Mouse (Mus musculus) limb, embryonic 13.5 days (tissue): ENCODE data around the gene Txnrd2. TPM values are rescaled to one million over a fixed set of nuclear protein-coding genes. Genes with fewer than 3 reads are reported as not detected.

Experiments
- ATAC-seq: fragments of 200-750 bp; cut with Nextera tagmentation; 2 replicates; pipeline ENCODE4 v1.8.0; 2017; ENCODE audit warnings: low read depth, moderate number of reproducible peaks, moderate TSS enrichment; ENCODE audit not compliant: low FRiP score
- H3K27ac ChIP-seq: fragments of 300-500 bp; sonication (generic); 2 replicates; pipeline ENCODE4 v1.5.1; 2015; ENCODE audit warnings: inconsistent platforms, mild to moderate bottlenecking, moderate library complexity
- H3K27me3 ChIP-seq: fragments of 300-500 bp; sonication (generic); 2 replicates; pipeline ENCODE4 v1.6.1; 2015; ENCODE audit warnings: mild to moderate bottlenecking, inconsistent platforms
- H3K36me3 ChIP-seq: fragments of 300-500 bp; sonication (generic); 2 replicates; pipeline ENCODE4 v1.6.1; 2015; ENCODE audit warnings: inconsistent platforms, mild to moderate bottlenecking, moderate library complexity
- H3K4me1 ChIP-seq: fragments of 300-500 bp; sonication (generic); 2 replicates; pipeline ENCODE4 v1.6.1; 2015; ENCODE audit warnings: inconsistent platforms
- H3K4me2 ChIP-seq: fragments of 300-500 bp; sonication (generic); replicated peaks from 2 replicates; pipeline ENCODE4 v1.6.1; 2015; ENCODE audit warnings: inconsistent platforms, mild to moderate bottlenecking, moderate library complexity
- H3K4me3 ChIP-seq: fragments of 300-500 bp; sonication (generic); 2 replicates; pipeline ENCODE4 v1.5.1; 2015; ENCODE audit warnings: moderate library complexity, mild to moderate bottlenecking, inconsistent platforms
- H3K9ac ChIP-seq: fragments of 300-500 bp; sonication (generic); 2 replicates; pipeline ENCODE4 v1.6.1; 2015; ENCODE audit warnings: mild to moderate bottlenecking, inconsistent platforms
- H3K9me3 ChIP-seq: fragments of 300-500 bp; sonication (generic); 2 replicates; pipeline ENCODE4 v1.6.1; 2016; ENCODE audit warnings: inconsistent platforms
- WGBS: fragments of 180-500 bp; shearing (Covaris S2); methylation state at CpG from one replicate; pipeline ENCODE4 v1.1.7; 2015; 5-methylcytosine and 5-hydroxymethylcytosine counted together
- polyA plus RNA-seq: library from polyadenylated mRNA; unstranded; fragments of >200 nt; fragmentation: Nextera tagmentation; extraction: Ambion mirVana; gene quantifications from 2 replicates; pipeline ENCODE4 v1.2.1, GENCODE M21; 2015

The Txnrd2 gene
- polyA plus RNA-seq, 1 experiment from 2014 or later, result 19.8 TPM

- 83% methylated on average over 13 of the region's 13 CpGs for WGBS
- H3K9ac ChIP-seq, result no peak overlapping the region
- no peak for ATAC-seq
- peaks cover 79% of the 10 kb centered on the region for H3K36me3 ChIP-seq
- no peak overlapping the region for H3K27ac ChIP-seq
- no peaks in the 10 kb centered on the region for H3K4me1 ChIP-seq
- no peaks in the 10 kb centered on the region for H3K9me3 ChIP-seq
- no peak overlapping the region for H3K4me3 ChIP-seq
- H3K27me3 ChIP-seq, result no peaks in the 10 kb centered on the region
- H3K4me2 ChIP-seq, result no peak overlapping the region
Measured at GRCm38 (mm10) chr16:18411026-18411649, 15.0 kb upstream of the Txnrd2 start.

DNA sequence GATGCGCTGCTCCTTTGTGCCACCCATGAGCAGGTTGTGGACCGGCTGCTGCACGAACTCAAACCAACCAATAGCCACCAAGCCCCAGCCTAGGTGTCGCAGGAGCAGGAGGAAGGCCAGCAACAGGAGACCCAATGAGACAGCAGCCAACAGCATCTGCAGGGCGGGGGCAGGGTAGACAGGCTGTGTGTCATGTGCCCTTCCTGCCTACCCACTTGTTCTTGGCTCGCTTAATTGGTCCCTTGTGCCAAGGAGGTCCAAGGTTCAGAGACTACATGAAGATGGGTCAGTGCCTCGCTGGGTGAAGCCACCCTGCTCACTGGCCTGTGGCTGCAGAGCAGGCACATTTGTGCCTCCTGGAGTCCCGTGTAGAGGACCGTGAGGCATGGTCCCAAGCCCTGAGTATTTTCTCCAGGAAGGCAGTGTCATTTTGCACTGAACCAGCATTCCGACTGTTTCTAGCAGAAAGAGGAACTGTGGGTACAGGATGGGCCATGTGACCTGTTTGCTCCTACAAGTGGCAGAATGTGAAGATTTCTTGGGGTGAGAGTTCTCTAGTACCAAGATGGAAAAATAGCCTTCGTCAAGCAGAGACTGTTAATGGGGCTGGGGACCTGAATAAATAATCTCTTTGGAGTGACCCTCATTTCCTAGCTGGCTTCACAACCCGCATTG is 14.2 kb upstream of the Txnrd2 start:
- H3K9me3 ChIP-seq, result no peaks in the 10 kb centered on the region
- no peak for ATAC-seq
- H3K9ac ChIP-seq, result no peak overlapping the region
- peaks cover 7% of the 10 kb centered on the region for H3K4me1 ChIP-seq
- H3K4me3 ChIP-seq, result no peak overlapping the region
- H3K36me3 ChIP-seq, result peaks cover 78% of the 10 kb centered on the region
- no peak overlapping the region for H3K4me2 ChIP-seq
- no peaks in the 10 kb centered on the region for H3K27me3 ChIP-seq
- 80% methylated on average over 12 of the region's 12 CpGs for WGBS
- no peak overlapping the region for H3K27ac ChIP-seq

DNA sequence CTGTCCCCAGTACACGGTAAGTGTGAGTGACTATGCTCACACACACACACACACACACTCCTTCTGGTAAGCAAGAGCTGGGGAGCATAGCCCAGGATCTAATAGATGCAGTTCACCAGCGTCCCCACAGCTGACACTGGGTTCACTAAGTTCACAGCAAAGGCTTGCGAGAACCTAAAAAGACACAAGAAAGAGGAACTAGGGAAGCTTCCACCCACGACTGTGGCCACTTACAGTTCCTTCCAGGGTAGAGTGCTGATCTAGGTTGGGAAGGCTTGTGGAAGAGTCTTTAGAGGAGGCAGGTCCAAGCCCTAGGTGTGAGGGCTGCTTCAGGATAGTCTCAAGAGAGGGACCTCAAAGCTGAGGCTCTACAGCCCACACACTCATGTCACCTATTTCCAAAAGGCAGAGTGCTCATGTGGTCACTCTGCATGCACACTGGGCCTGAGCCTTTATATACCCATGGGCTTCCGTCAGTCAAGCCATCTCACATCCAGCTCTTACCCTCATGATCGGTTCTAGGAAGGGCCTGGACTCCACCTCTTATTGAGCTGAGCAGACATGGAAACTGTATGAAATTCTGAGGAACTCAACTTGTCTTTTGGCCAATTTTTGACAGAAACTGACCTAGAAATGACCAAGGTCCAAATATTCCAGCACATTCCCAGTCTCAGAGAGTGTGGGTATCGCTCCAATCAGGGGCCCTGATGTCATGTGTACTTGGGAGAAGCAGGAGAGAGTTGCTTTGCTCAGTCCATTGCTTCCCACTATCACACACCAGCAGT is 13.0 kb upstream of the Txnrd2 start:
- Histone ChIP-seq H3K27me3 (no peaks in the 10 kb centered on the region), H3K27ac (no peak overlapping the region), H3K9me3 (no peaks in the 10 kb centered on the region), H3K4me2 (no peak overlapping the region), H3K4me3 (no peak overlapping the region), H3K4me1 (peaks cover 7% of the 10 kb centered on the region), H3K36me3 (peaks cover 76% of the 10 kb centered on the region), H3K9ac (no peak overlapping the region)
- 89% methylated on average over 7 of the region's 7 CpGs for WGBS
- no peak for ATAC-seq

DNA sequence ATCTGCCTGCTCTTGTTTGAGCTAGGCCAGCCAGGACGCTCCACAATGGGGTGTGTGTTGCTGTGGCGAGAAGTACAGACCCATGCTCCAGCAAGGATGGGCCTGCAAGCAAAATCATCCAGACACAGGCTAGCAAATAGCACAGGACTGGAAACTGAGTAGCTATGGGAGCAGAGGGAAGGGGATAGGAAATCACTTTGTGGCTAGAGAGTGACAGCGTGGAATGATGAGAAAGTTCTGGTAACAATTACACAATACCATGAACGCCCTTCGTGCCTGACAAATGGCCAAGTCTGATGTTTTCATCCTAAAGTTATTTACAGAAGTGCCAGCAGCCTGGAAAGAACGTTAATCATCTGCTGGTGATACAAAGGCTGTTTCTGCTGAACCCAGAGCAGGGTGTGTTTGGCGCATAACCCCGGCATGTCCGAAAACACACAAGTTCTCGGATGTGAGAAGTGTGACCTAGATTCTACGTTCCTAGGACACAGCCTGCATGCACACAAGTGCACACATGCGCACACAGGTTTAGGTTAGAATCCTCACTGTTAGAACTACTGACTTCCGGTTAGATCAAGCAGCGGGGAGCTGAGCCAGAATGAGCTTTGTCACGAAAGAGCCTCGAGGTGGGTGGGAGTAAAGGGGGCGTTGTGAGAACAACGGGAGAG is 10.0 kb upstream of the Txnrd2 start:
- Histone ChIP-seq H3K27ac (peak overlapping the region; percentile 44; the same call in 1 of the 2 replicates), H3K36me3 (peaks cover 56% of the 10 kb centered on the region)

GRCm38 (mm10) chr16:18416837-18417236 is 9.3 kb upstream of the Txnrd2 start:
- no peak for ATAC-seq
- peaks cover 7% of the 10 kb centered on the region for H3K4me1 ChIP-seq
- H3K27me3 ChIP-seq, result no peaks in the 10 kb centered on the region
- 89% methylated on average over 3 of the region's 3 CpGs for WGBS
- no peaks in the 10 kb centered on the region for H3K9me3 ChIP-seq
- H3K27ac ChIP-seq, result peak overlapping the region; percentile 44; the same call in 1 of the 2 replicates
- H3K36me3 ChIP-seq, result peaks cover 55% of the 10 kb centered on the region
- H3K4me3 ChIP-seq, result no peak overlapping the region
- no peak overlapping the region for H3K4me2 ChIP-seq
- H3K9ac ChIP-seq, result 0 out of 2 replicates have a peak overlapping the region, but pooled peaks have one; percentile 9

More for the DNA sequence above, 10.0 kb upstream of the Txnrd2 start:
- no peak overlapping the region for H3K4me2 ChIP-seq
- H3K27me3 ChIP-seq, result no peaks in the 10 kb centered on the region
- no peak overlapping the region for H3K4me3 ChIP-seq
- 0 out of 2 replicates have a peak, but pooled peaks have one; percentile 45 for ATAC-seq
- H3K4me1 ChIP-seq, result peaks cover 7% of the 10 kb centered on the region
- H3K9me3 ChIP-seq, result no peaks in the 10 kb centered on the region
- 67% methylated on average over 18 of the region's 18 CpGs for WGBS
- H3K9ac ChIP-seq, result 0 out of 2 replicates have a peak overlapping the region, but pooled peaks have one; percentile 9

GRCm38 (mm10) chr16:18417491-18417890 is 8.7 kb upstream of the Txnrd2 start:
- H3K9ac ChIP-seq, result no peak overlapping the region
- no peaks in the 10 kb centered on the region for H3K27me3 ChIP-seq
- no peak overlapping the region for H3K27ac ChIP-seq
- no peaks in the 10 kb centered on the region for H3K9me3 ChIP-seq
- no peak overlapping the region for H3K4me2 ChIP-seq
- no peak overlapping the region for H3K4me3 ChIP-seq
- H3K36me3 ChIP-seq, result peaks cover 59% of the 10 kb centered on the region
- H3K4me1 ChIP-seq, result peaks cover 7% of the 10 kb centered on the region
- ATAC-seq, result no peak
- 91% methylated on average over 5 of the region's 5 CpGs for WGBS

DNA sequence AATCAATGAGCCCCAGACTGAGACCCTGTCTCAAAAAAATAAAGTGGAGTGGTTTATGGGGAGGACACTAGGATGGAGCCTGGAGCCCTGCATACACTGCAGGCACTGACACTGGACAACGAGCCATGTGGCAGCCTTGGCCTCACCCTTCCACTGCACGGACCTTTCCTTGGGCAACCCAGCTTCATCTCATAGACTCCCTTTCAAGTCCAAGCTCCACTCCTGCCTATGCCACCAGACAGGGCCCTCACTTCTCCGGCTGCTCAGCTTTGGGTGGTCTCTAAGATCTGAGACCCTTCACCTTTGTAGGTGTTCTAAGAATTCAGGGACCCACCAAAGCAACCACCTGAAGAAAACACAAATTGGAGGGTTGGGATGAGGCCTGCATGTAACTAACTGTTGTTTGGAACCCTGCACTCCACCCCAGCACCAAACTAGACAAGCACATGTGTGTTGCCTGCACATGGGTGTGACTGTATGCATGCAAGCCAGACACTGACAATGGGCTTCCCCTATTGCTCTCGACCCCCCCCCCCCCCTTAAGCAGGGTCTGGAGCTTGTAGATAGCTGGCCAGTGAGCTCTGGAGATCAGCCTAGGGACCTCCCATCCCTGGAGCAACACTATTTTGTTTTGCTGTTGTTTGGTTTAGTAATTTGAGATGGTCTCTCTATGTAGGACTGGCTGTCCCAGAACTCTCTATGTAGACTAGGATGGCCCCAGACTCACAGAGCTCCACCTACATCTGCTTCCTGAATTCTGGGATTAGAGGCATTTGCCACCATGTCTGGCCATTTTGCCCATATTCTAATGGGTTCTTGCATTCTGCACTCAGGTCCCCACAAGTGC is 7.2 kb upstream of the Txnrd2 start:
- peaks cover 55% of the 10 kb centered on the region for H3K36me3 ChIP-seq
- no peak overlapping the region for H3K4me3 ChIP-seq
- 79% methylated on average over 4 of the region's 4 CpGs for WGBS
- H3K9me3 ChIP-seq, result no peaks in the 10 kb centered on the region
- peaks cover 15% of the 10 kb centered on the region for H3K4me1 ChIP-seq
- no peak overlapping the region for H3K27ac ChIP-seq
- no peak overlapping the region for H3K4me2 ChIP-seq
- no peak overlapping the region for H3K9ac ChIP-seq
- no peak for ATAC-seq
- H3K27me3 ChIP-seq, result no peaks in the 10 kb centered on the region

GRCm38 (mm10) chr16:18419603-18420026 is 6.6 kb upstream of the Txnrd2 start:
- H3K4me2 ChIP-seq, result no peak overlapping the region
- peaks cover 21% of the 10 kb centered on the region for H3K4me1 ChIP-seq
- H3K27ac ChIP-seq, result no peak overlapping the region
- H3K27me3 ChIP-seq, result no peaks in the 10 kb centered on the region
- no peak for ATAC-seq
- H3K9me3 ChIP-seq, result no peaks in the 10 kb centered on the region
- peaks cover 49% of the 10 kb centered on the region for H3K36me3 ChIP-seq
- no peak overlapping the region for H3K4me3 ChIP-seq
- H3K9ac ChIP-seq, result no peak overlapping the region
- 88% methylated on average over 1 of the region's 1 CpGs for WGBS

DNA sequence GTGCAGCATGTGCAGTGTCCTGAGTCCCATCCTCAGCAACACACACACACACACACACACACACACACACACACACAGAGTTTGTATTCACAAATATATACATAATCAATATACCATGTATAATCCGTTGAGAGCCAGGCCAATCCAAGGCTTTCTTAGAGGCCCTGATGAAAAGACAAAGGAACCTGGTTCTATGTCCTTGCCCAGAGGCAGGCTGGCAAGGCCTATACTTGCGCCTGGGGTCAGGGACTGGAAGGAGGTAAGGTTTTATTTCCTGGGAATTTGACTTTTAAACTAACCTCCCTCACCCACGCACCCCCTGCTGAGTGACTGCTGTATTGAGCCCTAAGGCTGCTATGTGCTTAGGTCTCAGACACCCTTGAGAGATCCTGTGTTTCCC is 5.6 kb upstream of the Txnrd2 start:
- H3K9ac ChIP-seq, result no peak overlapping the region
- no peak for ATAC-seq
- H3K4me1 ChIP-seq, result peaks cover 31% of the 10 kb centered on the region
- H3K27me3 ChIP-seq, result no peaks in the 10 kb centered on the region
- no peak overlapping the region for H3K4me2 ChIP-seq
- no peak overlapping the region for H3K27ac ChIP-seq
- H3K9me3 ChIP-seq, result no peaks in the 10 kb centered on the region
- no peak overlapping the region for H3K4me3 ChIP-seq
- H3K36me3 ChIP-seq, result peaks cover 41% of the 10 kb centered on the region
- 74% methylated on average over 3 of the region's 3 CpGs for WGBS

DNA sequence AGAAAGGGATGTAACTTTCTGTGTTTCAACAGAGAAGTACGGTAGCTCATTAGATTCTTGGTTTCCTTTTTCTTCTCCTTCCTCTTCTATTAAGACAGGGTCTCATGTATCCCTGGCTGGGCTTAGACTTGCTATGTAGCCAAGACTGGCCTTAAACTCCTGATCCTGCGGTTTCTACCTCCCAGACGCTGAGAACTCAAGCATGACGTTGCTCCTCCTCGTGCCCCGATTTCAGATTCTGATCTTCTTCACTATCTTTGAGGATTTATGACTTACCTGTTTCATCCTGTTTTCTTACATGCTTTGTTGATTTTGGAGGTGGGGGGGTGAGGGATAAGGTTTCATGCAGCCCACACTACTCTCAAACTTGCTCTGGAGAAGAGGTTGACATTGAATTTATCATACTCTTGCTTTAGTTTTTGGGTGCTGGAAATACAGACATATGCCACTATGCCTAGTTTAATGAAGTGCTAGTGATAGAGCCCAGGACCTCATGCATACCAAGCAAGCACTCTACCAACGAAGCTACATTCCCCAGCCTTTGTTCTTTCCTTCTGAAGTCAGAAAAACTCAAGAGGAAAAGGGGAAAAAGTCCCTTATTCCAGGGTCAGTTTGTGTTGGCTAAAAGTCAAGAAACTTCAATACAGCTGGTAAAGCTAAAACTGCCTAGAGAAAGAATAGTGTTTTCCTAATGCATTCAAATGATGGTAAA is 2.8 kb upstream of the Txnrd2 start:
- Histone ChIP-seq H3K4me1 (peaks cover 37% of the 10 kb centered on the region), H3K4me2 (peak overlapping the region; percentile 82; the same call in 1 of the 2 replicates), H3K9me3 (no peaks in the 10 kb centered on the region), H3K4me3 (no peak overlapping the region), H3K27ac (peak overlapping the region; percentile 67; the same call in 1 of the 2 replicates), H3K27me3 (no peaks in the 10 kb centered on the region), H3K36me3 (peaks cover 28% of the 10 kb centered on the region), H3K9ac (no peak overlapping the region)
- 59% methylated on average over 7 of the region's 7 CpGs for WGBS
- no peak for ATAC-seq
